10 mouse cellular contexts compared by ENCODE assay signal in the genomic region with DNA sequence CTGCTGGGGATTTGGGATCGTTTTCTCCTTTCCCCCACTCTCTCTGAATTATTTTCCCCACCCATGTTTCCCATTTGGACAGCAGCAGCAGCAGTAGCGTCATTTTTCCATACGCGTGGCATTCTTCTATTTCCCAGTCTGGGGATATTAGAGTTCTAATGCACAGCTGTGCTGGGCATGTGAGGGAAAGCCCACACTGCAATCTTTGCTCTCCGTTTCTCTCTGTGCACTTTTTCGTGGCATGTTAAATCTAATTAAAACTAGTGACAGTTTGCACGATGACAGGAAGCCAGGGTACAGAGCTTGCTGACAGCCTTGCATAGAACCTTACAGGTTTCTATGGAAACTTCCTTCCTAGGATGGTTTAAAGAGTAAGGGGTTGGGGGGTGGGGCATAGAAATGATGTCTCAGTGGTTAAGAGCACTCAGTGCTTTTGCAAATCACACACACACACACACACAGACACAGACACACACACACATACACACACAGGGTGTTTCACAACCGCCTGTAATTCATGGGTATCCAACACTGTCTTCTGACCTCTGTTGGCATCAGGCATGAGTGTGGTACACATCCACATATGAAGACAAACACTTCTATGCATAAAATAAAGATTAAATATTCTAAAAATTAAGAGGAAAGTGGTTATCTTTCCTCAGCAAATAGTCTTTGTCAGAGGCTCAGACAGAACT. TPM values are rescaled to one million over a fixed set of nuclear protein-coding genes. Genes with fewer than 3 reads are reported as not detected.
A peak's percentile ranks its signal among the peaks of the same experiment; 100 is the strongest.
DNase-seq lines count a peak whose midpoint lies in the region; ATAC-seq lines count a peak whose summit lies in the region.
"Had no signal": no experiment of that assay in that cellular context is flagged by ENCODE, and none has a peak within 500 bp of the region (broad histone marks: within the 10 kb centered on the region; RNA-seq: fewer than 3 reads in every experiment).

No protein-coding gene starts in this region.

- H3K27ac ChIP-seq in kidney, embryonic 14.5 days (ENCODE audit: low read depth, low read length), result no peak overlapping the region
- no peak overlapping the region for H3K27ac ChIP-seq in embryonic facial prominence, embryonic 14.5 days (replicated peaks; ENCODE audit: low read depth, low read length)
- peak overlapping the region; percentile 52; the same call in 1 of the 2 replicates for H3K27ac ChIP-seq in limb, embryonic 11.5 days (replicated peaks; ENCODE audit: low read depth, low read length)

- H3K4me3 ChIP-seq in kidney, embryonic 14.5 days (ENCODE audit: low read length), result peak overlapping the region; percentile 34
- H3K4me3 ChIP-seq in embryonic facial prominence, embryonic 14.5 days (ENCODE audit: low read depth, low read length), result peak overlapping the region; percentile 13
- H3K4me3 ChIP-seq in limb, embryonic 11.5 days (ENCODE audit: low read depth, low read length), result no peak overlapping the region

- 50% methylated on average over 8 of the region's 8 CpGs for whole genome bisulfite sequencing in kidney, embryonic 14.5 days
- WGBS in embryonic facial prominence, embryonic 14.5 days, result 29% methylated on average over 8 of the region's 8 CpGs
- 42% methylated on average over 8 of the region's 8 CpGs for WGBS in limb, embryonic 11.5 days

- H3K4me2 ChIP-seq in kidney, embryonic 14.5 days (replicated peaks; ENCODE audit: low read depth, low read length), result peak overlapping the region; percentile 11
- peak overlapping the region; percentile 45 for H3K4me2 ChIP-seq in embryonic facial prominence, embryonic 14.5 days (ENCODE audit: low read depth, low read length)
- 0 out of 2 replicates have a peak overlapping the region, but pooled peaks have one; percentile 54 for H3K4me2 ChIP-seq in limb, embryonic 11.5 days (ENCODE audit: low read depth, severe bottlenecking)

- no peaks in the 10 kb centered on the region for H3K9me3 ChIP-seq in kidney, embryonic 14.5 days (ENCODE audit: control insufficient read depth, low read length)
- no peaks in the 10 kb centered on the region for H3K9me3 ChIP-seq in embryonic facial prominence, embryonic 14.5 days (ENCODE audit: control insufficient read depth, low read length)
- no peaks in the 10 kb centered on the region for H3K9me3 ChIP-seq in limb, embryonic 11.5 days (ENCODE audit: control insufficient read depth, low read length)

- no peaks in the 10 kb centered on the region for H3K27me3 ChIP-seq in kidney, embryonic 14.5 days (ENCODE audit: control insufficient read depth, insufficient read depth, low read length)
- no peaks in the 10 kb centered on the region for H3K27me3 ChIP-seq in embryonic facial prominence, embryonic 14.5 days (replicated peaks; ENCODE audit: control insufficient read depth, insufficient read depth, low read length)
- no peaks in the 10 kb centered on the region for H3K27me3 ChIP-seq in limb, embryonic 11.5 days (ENCODE audit: control insufficient read depth, insufficient read depth, low read length)

- no peaks in the 10 kb centered on the region for H3K36me3 ChIP-seq in kidney, embryonic 14.5 days (ENCODE audit: control insufficient read depth, insufficient read depth, low read length)
- H3K36me3 ChIP-seq in embryonic facial prominence, embryonic 14.5 days (ENCODE audit: control insufficient read depth, insufficient read depth, low read length), result no peaks in the 10 kb centered on the region
- H3K36me3 ChIP-seq in limb, embryonic 11.5 days (ENCODE audit: control insufficient read depth, insufficient read depth, low read length), result no peaks in the 10 kb centered on the region

- DNase-seq in kidney, adult 18-20 months, result no peak
- peak; percentile 28 for DNase-seq in 416B (ENCODE audit: low read depth)
- DNase-seq in embryonic facial prominence, embryonic 14.5 days (ENCODE audit: low spot score), result peak; percentile 81
- DNase-seq in limb, embryonic 11.5 days (ENCODE audit: low spot score), result no peak
- DNase-seq in retina, postnatal 1 day, result no peak
- no peak for DNase-seq in cerebellum, postnatal 25 days
- no peak for DNase-seq in cerebellum, postnatal 4 days (ENCODE audit: low spot score in 2 of 2)
- DNase-seq: cerebellum, adult 2 months; kidney, adult 9 months had no signal

- peaks cover 13% of the 10 kb centered on the region for H3K4me1 ChIP-seq in kidney, embryonic 14.5 days (ENCODE audit: control insufficient read depth, insufficient read depth, low read length)
- H3K4me1 ChIP-seq in embryonic facial prominence, embryonic 14.5 days (ENCODE audit: control insufficient read depth, insufficient read depth, low read length), result peaks cover 4% of the 10 kb centered on the region; the same call in 1 of the 2 replicates
- H3K4me1 ChIP-seq in limb, embryonic 11.5 days (ENCODE audit: control insufficient read depth, insufficient read depth, low read length), result peaks cover 18% of the 10 kb centered on the region

- H3K9ac ChIP-seq in kidney, embryonic 14.5 days (ENCODE audit: low read depth, low read length), result no peak overlapping the region
- H3K9ac ChIP-seq in embryonic facial prominence, embryonic 14.5 days (ENCODE audit: low read depth, low read length), result no peak overlapping the region
- no peak overlapping the region for H3K9ac ChIP-seq in limb, embryonic 11.5 days (ENCODE audit: low read length)

- ATAC-seq in kidney, embryonic 14.5 days (ENCODE audit: low FRiP score, low TSS enrichment), result no peak
- peak; percentile 47; the same call in 1 of the 2 replicates for ATAC-seq in embryonic facial prominence, embryonic 14.5 days (ENCODE audit: low read depth)
- peak; percentile 4 for ATAC-seq in limb, embryonic 11.5 days (ENCODE audit: insufficient number of reproducible peaks, low FRiP score, low TSS enrichment, low read depth)

RNA-seq across cellular contexts. Expression of gene Fam198b, which starts 3.0 kb away (rescaled TPM):
- 8.3 and 10.7 TPM in 2 replicates for polyA plus RNA-seq in kidney, embryonic 14.5 days (2014; fragmentation: Nextera tagmentation; extraction: Ambion mirVana)
- polyA plus RNA-seq in embryonic facial prominence, embryonic 14.5 days (2014; fragmentation: Nextera tagmentation; extraction: Ambion mirVana), result 9.3 and 9.4 TPM in 2 replicates
- 6.0 and 9.3 TPM in 2 replicates for polyA plus RNA-seq in limb, embryonic 11.5 days (2014; fragmentation: Nextera tagmentation; extraction: Ambion mirVana)

RNA-seq across cellular contexts. Expression of gene Tmem144, which starts 34.7 kb away (rescaled TPM):
- 4.7 and 5.4 TPM in 2 replicates for polyA plus RNA-seq in kidney, embryonic 14.5 days (2014; fragmentation: Nextera tagmentation; extraction: Ambion mirVana)
- polyA plus RNA-seq in embryonic facial prominence, embryonic 14.5 days (2014; fragmentation: Nextera tagmentation; extraction: Ambion mirVana), result 3.3 and 4.6 TPM in 2 replicates
- 4.1 and 5.1 TPM in 2 replicates for polyA plus RNA-seq in limb, embryonic 11.5 days (2014; fragmentation: Nextera tagmentation; extraction: Ambion mirVana)

Comparison
In these comparisons a context has a peak if more than half of its experiments do, and no peak if none do; other contexts are left out.
1. DNase-seq: peak in 416B (single experiment) and embryonic facial prominence, embryonic 14.5 days (single experiment); none in kidney, adult 18-20 months (single experiment), limb, embryonic 11.5 days (single experiment), retina, postnatal 1 day (single experiment), cerebellum, postnatal 25 days (0 of 2) and cerebellum, postnatal 4 days (0 of 2).
2. Peak in every context shown above with its lines, with median percentiles within 50 percentile points of each other: H3K4me2 ChIP-seq.